Mouse (Mus musculus) CH12.LX (cell line): ENCODE measurements around the gene Btbd16. TPM values are rescaled to one million over a fixed set of nuclear protein-coding genes. Genes with fewer than 3 reads are reported as not detected.

ENCODE experiments used
- DNase-seq: peaks from one replicate; pipeline ENCODE4 v3.0.0-alpha.2; 2013; ENCODE audit errors: extremely low read depth
- H3K27ac ChIP-seq: 2 replicates; pipeline ENCODE4 v1.5.1; 2012; ENCODE audit warnings: low read depth, mild to moderate bottlenecking, control low read depth, moderate library complexity; ENCODE audit not compliant: insufficient read depth
- H3K27me3 ChIP-seq: replicated peaks from 2 replicates; pipeline ENCODE3; 2012; ENCODE audit warnings: inconsistent platforms
- H3K36me3 ChIP-seq, 2 experiments: replicated peaks in 1 of 2; 2 replicates each; pipeline versions ENCODE3 to v1.6.1; 2012; ENCODE audit warnings: inconsistent platforms in 1 of 2, low read length in 1 of 2, mild to moderate bottlenecking in 1 of 2, mixed read lengths in 1 of 2, moderate library complexity in 1 of 2; ENCODE audit not compliant: control insufficient read depth in 1 of 2, insufficient read depth in 1 of 2
- H3K4me1 ChIP-seq, 2 experiments: 2 replicates each; pipeline ENCODE4 v1.6.1; 2012; ENCODE audit warnings: inconsistent platforms in 1 of 2, moderate library complexity in 1 of 2; ENCODE audit not compliant: insufficient read depth in 2 of 2, control insufficient read depth in 1 of 2
- H3K4me2 ChIP-seq: 2 replicates; pipeline ENCODE4 v1.6.1; 2012; ENCODE audit warnings: low read depth, mild to moderate bottlenecking, control low read depth; ENCODE audit not compliant: poor library complexity, insufficient read depth, severe bottlenecking
- H3K4me3 ChIP-seq, 3 experiments: fragments of 150-350 bp in 1 of 3; sonication (generic) in 1 of 3; replicated peaks in 1 of 3; 2 replicates each; pipeline versions ENCODE3 to v1.5.1; 2011 to 2012; ENCODE audit warnings: low read depth in 2 of 3, low read length in 2 of 3, mild to moderate bottlenecking in 2 of 3, moderate library complexity in 2 of 3, control low read depth in 1 of 3, improper control_type of control experiment in 1 of 3, inconsistent platforms in 1 of 3, mixed read lengths in 1 of 3; ENCODE audit not compliant: poor library complexity in 1 of 3
- H3K79me2 ChIP-seq: replicated peaks from 2 replicates; pipeline ENCODE4 v1.6.1; 2012; ENCODE audit warnings: mild to moderate bottlenecking, moderate library complexity; ENCODE audit not compliant: control insufficient read depth, poor library complexity, insufficient read depth, severe bottlenecking; ENCODE audit errors: extremely low read depth
- H3K9ac ChIP-seq: 2 replicates; pipeline ENCODE4 v1.6.1; 2012; ENCODE audit warnings: low read depth, mild to moderate bottlenecking, control low read depth, moderate library complexity; ENCODE audit not compliant: insufficient read depth
- H3K9me3 ChIP-seq: replicated peaks from 2 replicates; pipeline ENCODE3; 2012; ENCODE audit warnings: low read length, inconsistent platforms, mixed read lengths
- BHLHE40 ChIP-seq: IDR thresholded peaks from 2 replicates; pipeline ENCODE4 v1.6.1; 2011; ENCODE audit warnings: mild to moderate bottlenecking, low read depth, low read length, improper control_type of control experiment
- CHD1 ChIP-seq: IDR thresholded peaks from 2 replicates; pipeline ENCODE4 v1.6.1; 2012; ENCODE audit warnings: low read depth, low read length, improper control_type of control experiment, inconsistent platforms
- CHD2 ChIP-seq: IDR thresholded peaks from 2 replicates; pipeline ENCODE4 v1.6.1; 2011; ENCODE audit warnings: low read length, improper control_type of control experiment
- EP300 ChIP-seq: IDR thresholded peaks from 2 replicates; pipeline ENCODE4 v1.6.1; 2011; ENCODE audit warnings: low read length, improper control_type of control experiment
- HCFC1 ChIP-seq: IDR thresholded peaks from 2 replicates; pipeline ENCODE4 v1.6.1; 2012; ENCODE audit warnings: low read depth, mild to moderate bottlenecking, inconsistent platforms, low read length, improper control_type of control experiment
- IRF4 ChIP-seq: IDR thresholded peaks from 2 replicates; pipeline ENCODE4 v1.6.1; 2014; ENCODE audit warnings: low read depth, mild to moderate bottlenecking, inconsistent platforms, low read length, improper control_type of control experiment
- JUND ChIP-seq: conservative IDR thresholded peaks from 2 replicates; pipeline ENCODE4 v1.6.1; 2011; ENCODE audit warnings: low read depth, low read length, improper control_type of control experiment
- MAFK ChIP-seq: IDR thresholded peaks from 2 replicates; pipeline ENCODE4 v1.6.1; 2011; ENCODE audit warnings: low read length, improper control_type of control experiment; ENCODE audit not compliant: insufficient replicate concordance
- MAX ChIP-seq: IDR thresholded peaks from 2 replicates; pipeline ENCODE4 v1.6.1; 2011; ENCODE audit warnings: low read length, improper control_type of control experiment
- MAZ ChIP-seq: IDR thresholded peaks from 2 replicates; pipeline ENCODE4 v1.6.1; 2012; ENCODE audit warnings: low read depth, mild to moderate bottlenecking, inconsistent platforms, low read length, improper control_type of control experiment, moderate library complexity
- MEF2A ChIP-seq: IDR thresholded peaks from 2 replicates; pipeline ENCODE4 v1.6.1; 2014; ENCODE audit warnings: low read depth, mild to moderate bottlenecking, inconsistent platforms, low read length, improper control_type of control experiment, borderline replicate concordance
- MXI1 ChIP-seq: IDR thresholded peaks from 2 replicates; pipeline ENCODE4 v1.6.1; 2011; ENCODE audit warnings: mild to moderate bottlenecking, low read depth, low read length, improper control_type of control experiment
- MYC ChIP-seq: IDR thresholded peaks from 2 replicates; pipeline ENCODE4 v1.6.1; 2011; ENCODE audit warnings: low read depth, mild to moderate bottlenecking, improper control_type of control experiment, low read length
- NELFE ChIP-seq: IDR thresholded peaks from 2 replicates; pipeline ENCODE4 v1.6.1; 2011; ENCODE audit warnings: low read depth, low read length, improper control_type of control experiment
- PAX5 ChIP-seq: IDR thresholded peaks from 2 replicates; pipeline ENCODE4 v1.6.1; 2012; ENCODE audit warnings: low read length, inconsistent platforms, mixed read lengths
- POLR2AphosphoS2 ChIP-seq: IDR thresholded peaks from 2 replicates; pipeline ENCODE4 v1.6.1; 2011; ENCODE audit warnings: low read depth, low read length, improper control_type of control experiment
- RCOR1 ChIP-seq: conservative IDR thresholded peaks from 2 replicates; pipeline ENCODE4 v1.6.1; 2012; ENCODE audit warnings: low read depth, mild to moderate bottlenecking, inconsistent platforms, low read length, improper control_type of control experiment
- SIN3A ChIP-seq: IDR thresholded peaks from 2 replicates; pipeline ENCODE4 v1.6.1; 2012; ENCODE audit warnings: low read length, improper control_type of control experiment, inconsistent platforms
- TCF12 ChIP-seq: IDR thresholded peaks from 2 replicates; pipeline ENCODE4 v1.6.1; 2014; ENCODE audit warnings: low read depth, mild to moderate bottlenecking, inconsistent platforms, low read length, improper control_type of control experiment
- USF1 ChIP-seq: IDR thresholded peaks from 2 replicates; pipeline ENCODE4 v1.6.1; 2014; ENCODE audit warnings: low read depth, mild to moderate bottlenecking, inconsistent platforms, low read length, improper control_type of control experiment
- ZNF384 ChIP-seq: IDR thresholded peaks from 2 replicates; pipeline ENCODE4 v1.6.1; 2012; ENCODE audit warnings: low read depth, low read length, improper control_type of control experiment, inconsistent platforms
- dilution Hi-C: fragments of 300-500 bp; cut with MboI; formaldehyde crosslinking; loops from 2 replicates; pipeline ENCODE4 v1.14.3; 2020; ENCODE audit warnings: low sequenced_read_pairs; ENCODE audit not compliant: extremely low pct_unique_long_range_greater_than_20kb, extremely low pct_ligation_motif_present
- in situ Hi-C: fragments of 300-500 bp; cut with MboI; formaldehyde crosslinking; loops from 3 replicates; pipeline ENCODE4 v1.14.3; 2019; ENCODE audit warnings: low sequenced_read_pairs, low pct_ligation_motif_present, low pct_unique_long_range_greater_than_20kb, mixed read lengths
- polyA plus RNA-seq: library from polyadenylated mRNA; unstranded; fragments of >175 nt; gene quantifications from 2 replicates; pipeline ENCODE4 v1.2.1, GENCODE M21; 2012; ENCODE audit warnings: low read depth; ENCODE audit not compliant: insufficient read length
- total RNA-seq, 2 experiments: library from RNA; depleted of rRNA; stranded (reverse); fragments of 300-350 nt in 1 of 2; fragments of >200 nt in 1 of 2; gene quantifications; 2 replicates each; pipeline ENCODE4 v1.2.3; 2012 to 2014

Btbd16 gene
- total and polyA plus RNA-seq, 3 experiments: not detected

DNA sequence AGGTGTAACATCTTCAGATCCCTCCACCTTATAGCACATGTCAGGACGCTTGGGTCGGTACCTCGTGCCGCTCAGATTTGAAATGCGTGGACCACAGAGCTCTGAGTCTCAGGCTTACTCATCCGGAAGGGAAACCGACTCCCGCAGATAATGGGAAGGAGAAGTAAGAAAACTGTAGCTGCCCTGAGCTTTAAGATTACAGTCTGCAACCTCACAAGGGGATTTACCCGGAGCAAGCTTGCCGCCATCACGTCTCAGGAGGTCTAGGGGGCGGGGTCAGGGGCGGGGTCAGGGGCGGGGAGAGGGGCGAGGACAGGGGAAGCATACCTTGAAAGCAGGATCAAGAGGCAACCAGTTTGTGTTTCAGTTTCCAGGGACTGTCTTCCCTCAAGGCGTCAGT, 38.5 kb downstream of the Btbd16 start:
- DNase-seq: peak; percentile 79
- peaks cover 57% of the 10 kb centered on the region for H3K27me3 ChIP-seq
- H3K4me3 ChIP-seq: no peak overlapping the region
- H3K79me2 ChIP-seq: no peaks in the 10 kb centered on the region
- dilution Hi-C loops (no loop called here), in situ Hi-C loops (no loop called here)
- H3K9me3 ChIP-seq: peaks cover 2% of the 10 kb centered on the region
- no peak overlapping the region for H3K27ac ChIP-seq
- no peak for TF ChIP-seq HCFC1
- peak; percentile 39; the same call in 1 of the 2 replicates for TF ChIP-seq IRF4
- peak; percentile 81 for TF ChIP-seq BHLHE40
- peak; percentile 74 for TF ChIP-seq MAX
- TF ChIP-seq ZNF384: no peak
- TF ChIP-seq EP300: peak; percentile 55
- TF ChIP-seq TCF12: 0 out of 2 replicates have a peak, but pooled peaks have one; percentile 18
- TF ChIP-seq MYC: peak; percentile 68; the same call in 1 of the 2 replicates
- H3K4me1 ChIP-seq: peaks cover 2 to 16% of the 10 kb centered on the region in 2 experiments; a peak in 3 of 4 replicates
- H3K9ac ChIP-seq: no peak overlapping the region
- peak overlapping the region; percentile 30; the same call in 1 of the 2 replicates for H3K4me2 ChIP-seq
- H3K36me3 ChIP-seq: no peaks in the 10 kb centered on the region

DNA sequence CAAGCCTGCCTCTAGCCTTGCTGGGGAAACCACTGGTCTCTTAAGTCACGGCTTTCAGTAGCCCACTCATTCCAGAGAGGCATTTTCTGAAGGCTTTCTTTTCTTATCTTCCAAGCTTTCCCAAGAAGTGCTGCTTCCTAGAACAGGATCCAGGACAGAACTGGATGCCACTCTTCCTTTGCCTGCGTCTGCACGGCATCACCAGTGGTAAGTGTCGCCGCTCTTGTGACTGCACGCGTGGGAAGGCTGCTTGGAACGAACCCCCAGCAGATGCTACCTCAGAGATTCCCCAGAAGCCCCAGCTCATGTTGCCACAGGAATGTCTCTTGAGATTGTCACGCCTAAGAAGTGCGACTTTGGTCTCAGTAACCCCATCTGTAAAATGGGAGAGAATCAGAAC, 41.7 kb downstream of the Btbd16 start:
- Histone ChIP-seq H3K79me2 (no peaks in the 10 kb centered on the region), H3K27me3 (peaks cover 66% of the 10 kb centered on the region), H3K9ac (no peak overlapping the region), H3K27ac (no peak overlapping the region), H3K4me1 (peaks cover 8 to 35% of the 10 kb centered on the region in 2 experiments), H3K9me3 (peaks cover 2% of the 10 kb centered on the region), H3K36me3 (no peaks in the 10 kb centered on the region), H3K4me3 (no peak overlapping the region), H3K4me2 (no peak overlapping the region)
- TF ChIP-seq JUND (no peak), MEF2A (no peak), MXI1 (no peak), CHD1 (no peak), SIN3A (no peak), MAX (no peak), MAFK (no peak), RCOR1 (no peak), ZNF384 (no peak), NELFE (no peak), EP300 (no peak), POLR2AphosphoS2 (no peak), IRF4 (no peak), MAZ (no peak), CHD2 (no peak), USF1 (no peak), PAX5 (no peak)
- dilution Hi-C loops: no loop called here
- in situ Hi-C loops: no loop called here
- DNase-seq: no peak
